ENCODE assay signal across 24 mouse cellular contexts in genomic region chr16:35013501-35013900, GRCm38 (mm10). TPM values are rescaled to one million over a fixed set of nuclear protein-coding genes. Genes with fewer than 3 reads are reported as not detected.
DNase-seq lines count a peak whose midpoint lies in the region; ATAC-seq and TF ChIP-seq lines count a peak whose summit lies in the region.
"Had no signal": no experiment of that assay in that cellular context is flagged by ENCODE, and none has a peak within 500 bp of the region (broad histone marks: within the 10 kb centered on the region; RNA-seq: fewer than 3 reads in every experiment).

No protein-coding gene starts in this region.

- H3K79me2 ChIP-seq in myocyte (ENCODE audit: control insufficient read depth, insufficient read depth), result no peaks in the 10 kb centered on the region

- DNase-seq in ES-CJ7 (ENCODE audit: low read depth, low spot score), result peak; percentile 33
- DNase-seq in R1 (ENCODE audit: low read depth, low spot score), result peak; percentile 93
- DNase-seq in adrenal gland, postnatal 10 days, result no peak
- DNase-seq in lung, adult 18-20 months, result no peak
- DNase-seq: adrenal gland, adult 8-10 months; adrenal gland, postnatal 25 days; B cell, adult 2 months; cerebellum, adult 11-12 months; cerebellum, adult 2 months; cerebellum, adult 9-10 months; cerebellum, postnatal 10 days; cerebellum, postnatal 25 days had no signal

- H3K27me3 ChIP-seq in E14TG2a.4 (ENCODE audit: insufficient read depth, low read length), result no peaks in the 10 kb centered on the region
- peaks cover 6% of the 10 kb centered on the region for H3K27me3 ChIP-seq in myocyte (ENCODE audit: control insufficient read depth, insufficient read depth, insufficient read length)
- H3K27me3 ChIP-seq in forebrain, embryonic 15.5 days, result 0 out of 2 replicates have a peak, but pooled peaks cover 10% of the 10 kb centered on the region
- H3K27me3 ChIP-seq: Patski had no signal

- H3K27ac ChIP-seq in forebrain, embryonic 15.5 days (replicated peaks), result no peak overlapping the region
- H3K27ac ChIP-seq: embryonic facial prominence, embryonic 10.5 days; embryonic facial prominence, embryonic 12.5 days; forebrain, embryonic 13.5 days had no signal

- 89% methylated on average over 2 of the region's 2 CpGs for WGBS in forebrain, embryonic 15.5 days

- H3K4me3 ChIP-seq in E14TG2a.4 (replicated peaks; ENCODE audit: low read length) (peak overlapping the region; percentile 86), myocyte (no peak overlapping the region)
- H3K4me3 ChIP-seq in forebrain, embryonic 15.5 days, result no peak overlapping the region
- H3K4me3 ChIP-seq: embryonic facial prominence, embryonic 10.5 days; embryonic facial prominence, embryonic 12.5 days; forebrain, embryonic 13.5 days had no signal

- H3K4me2 ChIP-seq in myocyte (ENCODE audit: low read depth), result peak overlapping the region; percentile 51
- H3K4me2 ChIP-seq in forebrain, embryonic 15.5 days (replicated peaks), result no peak overlapping the region
- H3K4me2 ChIP-seq: embryonic facial prominence, embryonic 12.5 days; forebrain, embryonic 13.5 days had no signal

- H3K9me3 ChIP-seq in E14TG2a.4 (ENCODE audit: low read length), result no peaks in the 10 kb centered on the region
- H3K9me3 ChIP-seq in forebrain, embryonic 15.5 days, result no peaks in the 10 kb centered on the region
- H3K9me3 ChIP-seq: embryonic facial prominence, embryonic 10.5 days; embryonic facial prominence, embryonic 12.5 days; forebrain, embryonic 13.5 days; G1E had no signal

- no peak overlapping the region for H3ac ChIP-seq in myocyte (ENCODE audit: control insufficient read depth, insufficient read length)

- ATAC-seq in forebrain, embryonic 15.5 days (replicated peaks), result no peak
- ATAC-seq in megakaryocyte progenitor cell, adult 5-6 weeks (replicated peaks; ENCODE audit: poor library complexity), result no peak
- ATAC-seq: activated CD4-positive, CD25-positive, alpha-beta regulatory T cell, adult 4 months; CD4-positive, CD25-positive, alpha-beta regulatory T cell, adult 4 months; forebrain, embryonic 13.5 days; forebrain, embryonic 16.5 days; Patski had no signal

- peaks cover 73% of the 10 kb centered on the region for H3K4me1 ChIP-seq in E14TG2a.4 (replicated peaks; ENCODE audit: low read depth, low read length)
- H3K4me1 ChIP-seq in forebrain, embryonic 15.5 days, result no peaks in the 10 kb centered on the region
- H3K4me1 ChIP-seq: embryonic facial prominence, embryonic 10.5 days; embryonic facial prominence, embryonic 12.5 days; forebrain, embryonic 13.5 days had no signal

- no peak for TF ChIP-seq CTCF in E14TG2a.4 (conservative IDR thresholded peaks at IDR 0.05; ENCODE audit: low read length)

- H3K9ac ChIP-seq in forebrain, embryonic 15.5 days (replicated peaks), result no peak overlapping the region
- H3K9ac ChIP-seq: embryonic facial prominence, embryonic 12.5 days; forebrain, embryonic 13.5 days had no signal

- H3K36me3 ChIP-seq in E14TG2a.4 (ENCODE audit: insufficient read depth, low read length) (peaks cover 4% of the 10 kb centered on the region), myocyte (ENCODE audit: control insufficient read depth, insufficient read depth) (no peaks in the 10 kb centered on the region)
- H3K36me3 ChIP-seq in forebrain, embryonic 15.5 days, result no peaks in the 10 kb centered on the region
- H3K36me3 ChIP-seq: embryonic facial prominence, embryonic 10.5 days; embryonic facial prominence, embryonic 12.5 days; G1E had no signal

- TF ChIP-seq POLR2A in myocyte (IDR thresholded peaks at IDR 0.05; ENCODE audit: insufficient read length, low read depth), result no peak

TF ChIP-seq in myocyte, 11 proteins besides CTCF, POLR2A, EP300 and RAD21:
- TF ChIP-seq USF1 (IDR thresholded peaks at IDR 0.05; ENCODE audit: low read depth), result no peak
- no peak for TF ChIP-seq REST (IDR thresholded peaks at IDR 0.05; ENCODE audit: insufficient read depth, insufficient read length)
- no peak for TF ChIP-seq POLR2AphosphoS2 (IDR thresholded peaks at IDR 0.05; ENCODE audit: insufficient read length, low read depth)
- no peak for TF ChIP-seq TCF12 (IDR thresholded peaks at IDR 0.05; ENCODE audit: insufficient read depth, poor library complexity, severe bottlenecking)
- TF ChIP-seq CEBPB (IDR thresholded peaks at IDR 0.05; ENCODE audit: insufficient read depth, poor library complexity, severe bottlenecking), result no peak
- no peak for TF ChIP-seq E2F4 (IDR thresholded peaks at IDR 0.05; ENCODE audit: insufficient read depth)

RNA-seq across cellular contexts. Expression of gene Hacd2, which starts 8.7 kb away (rescaled TPM):
- polyA plus RNA-seq in myocyte (2012; fragmentation: generic; extraction: Trizol), result 36.1 TPM
- 10 to 100 TPM; 33.2 to 50.3 TPM for total RNA-seq in adrenal gland, postnatal 10 days (2021)
- 39.6 and 41.6 TPM in 2 replicates for polyA plus RNA-seq in forebrain, embryonic 15.5 days (2015; fragmentation: Nextera tagmentation; extraction: Ambion mirVana)
- total RNA-seq in megakaryocyte progenitor cell, adult 5-6 weeks (2015), result 75.9 and 108 TPM in 2 replicates
- total RNA-seq in megakaryocyte progenitor cell, adult 5-6 weeks (2017), result 11.0 and 12.2 TPM in 2 replicates

Comparison
In these comparisons a context has a peak if more than half of its experiments do, and no peak if none do; other contexts are left out.
1. DNase-seq: peak in ES-CJ7 (single experiment) and R1 (single experiment); none in adrenal gland, postnatal 10 days (single experiment) and lung, adult 18-20 months (0 of 2).